Mouse (Mus musculus) forebrain, postnatal 0 days (tissue): ENCODE results near the gene Tent5c. TPM values are rescaled to one million over a fixed set of nuclear protein-coding genes. Genes with fewer than 3 reads are reported as not detected.

Experiments used
- ATAC-seq: fragments of 200-750 bp; cut with Nextera tagmentation; 2 replicates; pipeline ENCODE4 v1.8.0; 2017; ENCODE audit warnings: mild to moderate bottlenecking, moderate library complexity
- DNase-seq: peaks from one replicate; pipeline ENCODE4 v3.0.0-alpha.2; 2015
- H3K27ac ChIP-seq: fragments of 300-500 bp; sonication (generic); 2 replicates; pipeline ENCODE4 v1.5.1; 2014; ENCODE audit warnings: low read depth, mild to moderate bottlenecking, antibody characterized with exemption, low read length, moderate library complexity, mixed read lengths
- H3K27me3 ChIP-seq: fragments of 300-500 bp; sonication (generic); 2 replicates; pipeline ENCODE4 v1.6.1; 2014; ENCODE audit warnings: mild to moderate bottlenecking, low read length, mixed read lengths; ENCODE audit not compliant: insufficient read depth
- H3K36me3 ChIP-seq: fragments of 300-500 bp; sonication (generic); 2 replicates; pipeline ENCODE4 v1.6.1; 2014; ENCODE audit warnings: mild to moderate bottlenecking, moderate library complexity; ENCODE audit not compliant: insufficient read depth
- H3K4me1 ChIP-seq: fragments of 300-500 bp; sonication (generic); 2 replicates; pipeline ENCODE4 v1.6.1; 2014; ENCODE audit warnings: antibody characterized with exemption; ENCODE audit not compliant: insufficient read depth
- H3K4me2 ChIP-seq: fragments of 300-500 bp; sonication (generic); 2 replicates; pipeline ENCODE4 v1.6.1; 2014; ENCODE audit warnings: low read depth, mild to moderate bottlenecking, moderate library complexity
- H3K4me3 ChIP-seq: fragments of 300-500 bp; sonication (generic); 2 replicates; pipeline ENCODE4 v1.5.1; 2014; ENCODE audit warnings: low read depth, low read length, mixed read lengths
- H3K9ac ChIP-seq: fragments of 300-500 bp; sonication (generic); 2 replicates; pipeline ENCODE4 v1.6.1; 2014; ENCODE audit warnings: mild to moderate bottlenecking
- H3K9me3 ChIP-seq: fragments of 300-500 bp; sonication (generic); 2 replicates; pipeline ENCODE4 v1.6.1; 2016; ENCODE audit warnings: low read length
- CTCF ChIP-seq: sonication (generic); IDR thresholded peaks from 2 replicates; pipeline ENCODE4 v1.5.1; 2016; ENCODE audit warnings: antibody characterized with exemption, control low read depth, low read depth
- WGBS: fragments of 180-500 bp; shearing (Covaris S2); extraction: QIAGEN DNeasy Blood & Tissue Kit; methylation state at CpG from one replicate; pipeline ENCODE4 v1.1.7; 2014; 5-methylcytosine and 5-hydroxymethylcytosine counted together
- polyA plus RNA-seq: library from polyadenylated mRNA; unstranded; fragments of >200 nt; fragmentation: Nextera tagmentation; extraction: Ambion mirVana; gene quantifications from 2 replicates; pipeline ENCODE4 v1.2.1, GENCODE M21; 2015
- total RNA-seq: library from RNA; depleted of rRNA; stranded (reverse); fragments of >200 nt; gene quantifications from 2 replicates; pipeline ENCODE4 v1.2.3, GENCODE M21; 2014

Tent5c gene
- total and polyA plus RNA-seq, 2 experiments from 2014 or later, result 1.1 to 1.9 TPM

GRCm38 (mm10) chr3:100474950-100475472 is 14.1 kb downstream of the Tent5c start:
- 47% methylated on average over 8 of the region's 8 CpGs for WGBS
- no peak for ATAC-seq
- no peak overlapping the region for H3K9ac ChIP-seq
- no peaks in the 10 kb centered on the region for H3K9me3 ChIP-seq
- no peak overlapping the region for H3K4me2 ChIP-seq
- H3K27me3 ChIP-seq, result no peaks in the 10 kb centered on the region
- no peak overlapping the region for H3K27ac ChIP-seq
- TF ChIP-seq CTCF, result no peak
- no peaks in the 10 kb centered on the region for H3K4me1 ChIP-seq
- no peak overlapping the region for H3K4me3 ChIP-seq
- no peak for DNase-seq
- no peaks in the 10 kb centered on the region for H3K36me3 ChIP-seq

- DNase-seq (no peak), ATAC-seq (no peak)
- Histone ChIP-seq H3K36me3 (no peaks in the 10 kb centered on the region), H3K9me3 (no peaks in the 10 kb centered on the region), H3K27me3 (no peaks in the 10 kb centered on the region), H3K27ac (no peak overlapping the region), H3K4me3 (no peak overlapping the region), H3K4me1 (no peaks in the 10 kb centered on the region), H3K4me2 (no peak overlapping the region), H3K9ac (no peak overlapping the region)
- 37% methylated on average over 7 of the region's 7 CpGs for WGBS
- no peak for TF ChIP-seq CTCF
These were observed 14.6 kb downstream of the Tent5c start for GRCm38 (mm10) chr3:100474536-100474935.

GRCm38 (mm10) chr3:100473146-100473545 is 16.0 kb downstream of the Tent5c start:
- Histone ChIP-seq H3K36me3 (no peaks in the 10 kb centered on the region), H3K4me1 (no peaks in the 10 kb centered on the region), H3K27me3 (no peaks in the 10 kb centered on the region), H3K9ac (no peak overlapping the region), H3K4me3 (no peak overlapping the region), H3K27ac (no peak overlapping the region), H3K9me3 (no peaks in the 10 kb centered on the region), H3K4me2 (no peak overlapping the region)
- 93% methylated on average over 21 of the region's 21 CpGs for WGBS
- no peak for TF ChIP-seq CTCF
- DNase-seq (no peak), ATAC-seq (no peak)

GRCm38 (mm10) chr3:100470902-100471301 is 18.2 kb downstream of the Tent5c start:
- Histone ChIP-seq H3K9ac (no peak overlapping the region), H3K4me3 (no peak overlapping the region), H3K27me3 (no peaks in the 10 kb centered on the region), H3K4me1 (no peaks in the 10 kb centered on the region), H3K36me3 (no peaks in the 10 kb centered on the region), H3K4me2 (no peak overlapping the region), H3K9me3 (no peaks in the 10 kb centered on the region), H3K27ac (no peak overlapping the region)
- no peak for TF ChIP-seq CTCF
- 73% methylated on average over 3 of the region's 3 CpGs for WGBS
- ATAC-seq, result no peak
- DNase-seq, result no peak

- Histone ChIP-seq H3K4me1 (no peaks in the 10 kb centered on the region), H3K27me3 (no peaks in the 10 kb centered on the region), H3K4me2 (no peak overlapping the region), H3K9me3 (no peaks in the 10 kb centered on the region), H3K27ac (no peak overlapping the region), H3K36me3 (no peaks in the 10 kb centered on the region), H3K9ac (no peak overlapping the region), H3K4me3 (no peak overlapping the region)
- ATAC-seq (no peak), DNase-seq (no peak)
- WGBS, result 88% methylated on average over 3 of the region's 3 CpGs
- no peak for TF ChIP-seq CTCF
These were observed 19.0 kb downstream of the Tent5c start for GRCm38 (mm10) chr3:100470101-100470500.

- ATAC-seq (no peak), DNase-seq (no peak)
- no peak overlapping the region for H3K9ac ChIP-seq
- H3K9me3 ChIP-seq, result no peaks in the 10 kb centered on the region
- no peak overlapping the region for H3K4me3 ChIP-seq
- H3K27ac ChIP-seq, result no peak overlapping the region
- no peak for TF ChIP-seq CTCF
- no peaks in the 10 kb centered on the region for H3K36me3 ChIP-seq
- no peaks in the 10 kb centered on the region for H3K27me3 ChIP-seq
- no peak overlapping the region for H3K4me2 ChIP-seq
- WGBS, result 85% methylated on average over 4 of the region's 4 CpGs
- H3K4me1 ChIP-seq, result no peaks in the 10 kb centered on the region
These were observed 22.6 kb downstream of the Tent5c start for GRCm38 (mm10) chr3:100466551-100466950.

GRCm38 (mm10) chr3:100464596-100464995 is 24.5 kb downstream of the Tent5c start:
- Histone ChIP-seq H3K36me3 (no peaks in the 10 kb centered on the region), H3K4me2 (no peak overlapping the region), H3K9ac (no peak overlapping the region), H3K27ac (no peak overlapping the region), H3K27me3 (no peaks in the 10 kb centered on the region), H3K9me3 (no peaks in the 10 kb centered on the region), H3K4me3 (no peak overlapping the region), H3K4me1 (no peaks in the 10 kb centered on the region)
- TF ChIP-seq CTCF, result no peak
- ATAC-seq, result no peak
- DNase-seq, result no peak
- WGBS, result 92% methylated on average over 5 of the region's 5 CpGs

- H3K4me3 ChIP-seq, result no peak overlapping the region
- WGBS, result 64% methylated on average over 2 of the region's 2 CpGs
- ATAC-seq, result no peak
- H3K4me1 ChIP-seq, result no peaks in the 10 kb centered on the region
- H3K4me2 ChIP-seq, result no peak overlapping the region
- H3K36me3 ChIP-seq, result no peaks in the 10 kb centered on the region
- no peak for TF ChIP-seq CTCF
- no peak for DNase-seq
- H3K9me3 ChIP-seq, result no peaks in the 10 kb centered on the region
- H3K9ac ChIP-seq, result no peak overlapping the region
- no peak overlapping the region for H3K27ac ChIP-seq
- H3K27me3 ChIP-seq, result no peaks in the 10 kb centered on the region
These were observed 25.2 kb downstream of the Tent5c start for GRCm38 (mm10) chr3:100463959-100464265.
